Mouse (Mus musculus) kidney, adult 2 months (tissue): Measurements from ENCODE around the gene Hrc.

Source experiments
- CTCF ChIP-seq: fragments of 200-500 bp; conservative IDR thresholded peaks from 2 replicates; pipeline ENCODE4 v1.5.1; 2011; ENCODE audit warnings: low read depth, mild to moderate bottlenecking, control low read depth, low read length, moderate library complexity, mixed read lengths; ENCODE audit not compliant: insufficient read depth, insufficient read length
- POLR2A ChIP-seq: fragments of 200-500 bp; IDR thresholded peaks from one replicate; pipeline ENCODE4 v1.6.1; 2011; ENCODE audit warnings: low read depth, low read length, control low read depth

- TF ChIP-seq POLR2A = no peak
- no peak for TF ChIP-seq CTCF
Measured at GRCm38 (mm10) chr7:45355318-45356020, 20.4 kb downstream of the Hrc start.
